Mouse (Mus musculus) midbrain, embryonic 15.5 days (tissue): ENCODE data around the gene Med1. TPM values are rescaled to one million over a fixed set of nuclear protein-coding genes. Genes with fewer than 3 reads are reported as not detected.

Experiments used
- ATAC-seq: fragments of 200-750 bp; cut with Nextera tagmentation; replicated peaks from 2 replicates; pipeline ENCODE4 v1.8.0; 2017; ENCODE audit warnings: moderate TSS enrichment
- H3K27ac ChIP-seq: fragments of 300-500 bp; sonication (generic); 2 replicates; pipeline ENCODE4 v1.5.1; 2015; ENCODE audit warnings: mild to moderate bottlenecking, inconsistent platforms
- H3K27me3 ChIP-seq: fragments of 300-500 bp; sonication (generic); replicated peaks from 2 replicates; pipeline ENCODE4 v1.6.1; 2015; ENCODE audit warnings: inconsistent platforms
- H3K36me3 ChIP-seq: fragments of 300-500 bp; sonication (generic); replicated peaks from 2 replicates; pipeline ENCODE4 v1.6.1; 2015; ENCODE audit warnings: inconsistent platforms
- H3K4me1 ChIP-seq: fragments of 300-500 bp; sonication (generic); 2 replicates; pipeline ENCODE4 v1.6.1; 2015; ENCODE audit warnings: inconsistent platforms
- H3K4me2 ChIP-seq: fragments of 300-500 bp; sonication (generic); 2 replicates; pipeline ENCODE4 v1.6.1; 2015; ENCODE audit warnings: inconsistent platforms, mild to moderate bottlenecking, moderate library complexity
- H3K4me3 ChIP-seq: fragments of 300-500 bp; sonication (generic); 2 replicates; pipeline ENCODE4 v1.5.1; 2015; ENCODE audit warnings: mild to moderate bottlenecking, inconsistent platforms
- H3K9ac ChIP-seq: fragments of 300-500 bp; sonication (generic); 2 replicates; pipeline ENCODE4 v1.6.1; 2015; ENCODE audit warnings: mild to moderate bottlenecking, inconsistent platforms
- H3K9me3 ChIP-seq: fragments of 300-500 bp; sonication (generic); 2 replicates; pipeline ENCODE4 v1.6.1; 2016; ENCODE audit warnings: inconsistent platforms
- WGBS: fragments of 180-500 bp; shearing (Covaris S2); methylation state at CpG from one replicate; pipeline ENCODE4 v1.1.7; 2015; ENCODE audit warnings: mixed read lengths; 5-methylcytosine and 5-hydroxymethylcytosine counted together
- microRNA-seq: library from miRNA; unstranded; fragments of <30 nt; microRNA quantifications from one replicate; pipeline ENCODE4, GENCODE M21; 2016
- polyA plus RNA-seq: library from polyadenylated mRNA; unstranded; fragments of >200 nt; fragmentation: Nextera tagmentation; extraction: Ambion mirVana; gene quantifications from 2 replicates; pipeline ENCODE4 v1.2.1, GENCODE M21; 2015

Gene Med1
- polyA plus RNA-seq, 1 experiment from 2014 or later: 57.4 TPM

DNA sequence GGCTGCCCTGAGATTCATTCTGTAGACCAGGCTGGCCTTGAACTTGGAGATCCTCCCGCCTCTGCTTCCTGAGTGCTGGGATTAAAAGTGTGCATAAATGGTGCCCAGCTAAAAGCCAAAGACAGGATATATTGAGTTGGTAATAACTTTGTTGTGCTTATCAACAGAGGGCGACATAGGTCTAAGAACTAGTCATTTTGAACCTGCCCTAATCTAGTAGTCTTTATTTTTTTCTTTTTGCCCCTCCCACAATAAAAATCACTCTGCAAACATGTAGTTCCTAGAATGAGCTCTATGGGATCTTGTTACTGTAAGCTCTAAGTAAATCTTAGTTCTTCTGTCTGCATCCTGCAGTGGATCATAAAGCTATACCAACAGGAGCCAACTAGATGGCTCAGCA lies 50.5 kb downstream of the Med1 start:
- 94% methylated on average over 2 of the region's 2 CpGs for WGBS
- H3K27me3 ChIP-seq: no peaks in the 10 kb centered on the region
- H3K4me3 ChIP-seq: no peak overlapping the region
- no peak for ATAC-seq
- no peak overlapping the region for H3K4me2 ChIP-seq
- H3K27ac ChIP-seq: no peak overlapping the region
- no peak overlapping the region for H3K9ac ChIP-seq
- peaks cover 23% of the 10 kb centered on the region for H3K4me1 ChIP-seq
- no peaks in the 10 kb centered on the region for H3K9me3 ChIP-seq
- H3K36me3 ChIP-seq: no peaks in the 10 kb centered on the region

DNA sequence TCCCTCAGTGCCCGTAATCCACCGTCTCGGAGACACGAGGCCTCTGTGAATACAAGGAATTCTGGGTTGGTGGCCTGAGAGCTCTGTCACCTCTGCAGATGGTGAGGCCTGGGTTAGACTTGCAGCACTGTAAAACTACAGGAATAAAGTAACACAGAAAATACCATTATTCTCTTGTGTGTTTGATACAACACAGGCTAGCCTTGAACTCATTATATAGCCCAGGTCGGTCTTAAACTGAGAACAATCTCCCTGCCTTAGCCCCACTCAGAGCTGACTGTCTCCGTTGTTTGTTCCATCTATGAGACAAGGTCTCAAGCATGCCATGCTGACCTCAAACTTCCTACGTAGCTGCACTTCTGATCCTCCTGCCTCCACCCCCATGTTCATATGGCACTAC lies 54.2 kb downstream of the Med1 start:
- Histone ChIP-seq H3K27me3 (no peaks in the 10 kb centered on the region), H3K36me3 (no peaks in the 10 kb centered on the region), H3K4me3 (no peak overlapping the region), H3K9me3 (no peaks in the 10 kb centered on the region), H3K9ac (no peak overlapping the region), H3K4me1 (0 out of 2 replicates have a peak, but pooled peaks cover 2% of the 10 kb centered on the region), H3K27ac (no peak overlapping the region), H3K4me2 (no peak overlapping the region)
- no peak for ATAC-seq
- WGBS: 83% methylated on average over 7 of the region's 7 CpGs

DNA sequence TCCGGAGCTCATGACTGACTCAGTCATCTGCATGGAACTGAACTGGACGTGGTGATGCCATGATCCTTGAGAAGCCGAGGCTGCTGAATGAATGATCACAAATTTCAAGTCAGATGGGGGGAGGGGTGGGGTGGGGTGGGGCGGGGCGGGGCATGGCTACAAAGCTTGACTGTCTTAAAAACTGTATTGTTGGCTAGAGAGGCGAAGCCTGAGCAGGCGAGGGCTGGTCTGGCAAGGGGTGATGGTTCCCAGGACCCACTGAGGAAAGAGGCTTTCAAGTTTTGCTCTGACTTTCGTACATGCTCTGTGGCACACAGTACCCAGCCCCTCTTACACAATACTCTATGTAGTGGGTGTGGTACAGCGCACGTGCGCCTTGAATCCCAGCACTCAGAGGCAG lies 55.3 kb downstream of the Med1 start:
- Histone ChIP-seq H3K27ac (no peak overlapping the region), H3K4me3 (no peak overlapping the region), H3K4me2 (no peak overlapping the region), H3K36me3 (no peaks in the 10 kb centered on the region), H3K9me3 (no peaks in the 10 kb centered on the region), H3K9ac (no peak overlapping the region), H3K4me1 (0 out of 2 replicates have a peak, but pooled peaks cover 2% of the 10 kb centered on the region), H3K27me3 (no peaks in the 10 kb centered on the region)
- WGBS: 93% methylated on average over 11 of the region's 11 CpGs
- ATAC-seq: no peak

DNA sequence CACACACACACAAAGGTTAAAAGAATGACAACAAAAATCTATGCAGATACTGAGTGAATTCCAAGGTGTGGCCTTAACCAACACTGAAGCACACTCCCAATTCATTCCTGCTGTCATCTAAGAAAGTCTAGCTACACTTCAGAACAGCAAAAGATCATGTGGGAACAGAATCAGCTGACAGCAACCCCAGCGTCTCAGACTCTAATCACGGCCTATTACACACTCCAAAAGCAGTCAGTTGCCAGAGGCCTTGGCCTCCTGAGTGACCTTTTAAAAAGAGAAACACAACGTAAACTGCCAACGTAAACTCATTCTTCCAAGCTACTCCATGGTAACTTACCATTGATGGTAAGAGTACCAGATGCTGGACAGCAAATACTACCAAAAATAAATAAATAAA lies 58.1 kb downstream of the Med1 start:
- ATAC-seq: no peak
- H3K9ac ChIP-seq: no peak overlapping the region
- H3K27ac ChIP-seq: no peak overlapping the region
- H3K36me3 ChIP-seq: no peaks in the 10 kb centered on the region
- no peaks in the 10 kb centered on the region for H3K27me3 ChIP-seq
- H3K4me1 ChIP-seq: 0 out of 2 replicates have a peak, but pooled peaks cover 2% of the 10 kb centered on the region
- no peak overlapping the region for H3K4me3 ChIP-seq
- no peak overlapping the region for H3K4me2 ChIP-seq
- H3K9me3 ChIP-seq: no peaks in the 10 kb centered on the region
- WGBS: 69% methylated on average over 4 of the region's 4 CpGs

DNA sequence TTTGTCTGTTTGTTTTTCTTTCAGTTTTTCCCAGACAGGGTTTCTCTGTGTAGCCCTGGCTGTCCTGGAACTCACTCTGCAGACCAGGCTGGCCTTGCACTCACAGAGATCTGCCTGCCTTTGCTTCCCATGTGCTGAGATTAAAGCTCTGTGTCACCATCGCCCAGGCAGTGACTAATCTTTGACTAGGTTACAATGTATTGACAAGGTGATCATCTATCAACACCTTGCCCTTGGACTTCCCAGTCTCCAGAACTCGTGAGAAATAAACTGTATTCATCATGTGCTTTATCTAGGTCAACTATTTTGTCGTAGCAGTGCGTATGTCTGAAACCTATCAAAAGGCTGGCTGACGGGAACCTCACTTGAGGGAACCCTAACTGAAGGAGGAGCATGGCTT lies 69.7 kb downstream of the Med1 start:
- Histone ChIP-seq H3K9ac (no peak overlapping the region), H3K4me1 (no peaks in the 10 kb centered on the region), H3K27ac (no peak overlapping the region), H3K4me3 (no peak overlapping the region), H3K9me3 (no peaks in the 10 kb centered on the region), H3K27me3 (no peaks in the 10 kb centered on the region), H3K36me3 (peaks cover 6% of the 10 kb centered on the region; the same call in 1 of the 2 replicates), H3K4me2 (no peak overlapping the region)
- 92% methylated on average over 5 of the region's 5 CpGs for WGBS
- no peak for ATAC-seq

DNA sequence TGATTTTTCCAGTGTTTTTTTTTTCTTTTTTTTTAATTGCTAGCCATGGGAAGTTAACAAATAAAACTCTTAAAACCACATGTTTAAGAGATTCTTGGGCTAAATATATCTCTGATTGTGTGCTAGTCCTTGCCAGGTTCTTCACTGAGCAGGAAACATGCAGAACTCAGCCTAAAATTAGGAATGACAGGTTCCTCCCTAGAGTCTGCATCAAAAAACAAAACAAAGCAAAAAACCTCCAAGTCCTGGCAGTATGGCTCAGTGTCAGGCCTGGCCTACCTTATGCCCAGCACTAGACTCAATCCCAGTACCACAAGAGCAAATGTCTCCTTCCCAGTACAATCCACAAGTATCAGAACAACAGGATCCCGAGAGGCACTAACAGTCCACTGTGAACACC lies 78.7 kb downstream of the Med1 start:
- Histone ChIP-seq H3K4me1 (no peaks in the 10 kb centered on the region), H3K4me2 (no peak overlapping the region), H3K36me3 (peaks cover 29% of the 10 kb centered on the region; the same call in 1 of the 2 replicates), H3K27ac (no peak overlapping the region), H3K4me3 (no peak overlapping the region), H3K27me3 (no peaks in the 10 kb centered on the region), H3K9me3 (no peaks in the 10 kb centered on the region), H3K9ac (no peak overlapping the region)
- 97% methylated on average over 1 of the region's 1 CpGs for WGBS
- ATAC-seq: no peak

DNA sequence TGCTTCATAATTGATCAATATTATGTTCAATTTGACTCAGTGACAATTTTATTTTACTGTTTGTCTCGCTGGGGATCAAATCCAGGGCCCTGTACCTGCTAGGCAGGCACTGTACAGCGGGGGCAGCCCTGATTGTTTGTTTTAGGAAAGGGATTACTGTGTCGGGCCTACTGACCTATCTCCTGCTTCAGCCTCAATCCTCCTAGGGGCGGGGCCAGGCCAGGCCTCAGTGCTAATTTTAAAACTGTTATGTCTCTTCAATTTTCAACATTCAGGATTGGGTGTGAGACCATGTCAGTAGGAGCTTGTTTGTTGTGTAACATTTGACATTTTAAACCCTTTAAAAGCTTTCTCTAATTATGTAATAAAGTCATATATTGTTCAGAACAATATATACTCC lies 79.6 kb downstream of the Med1 start:
- no peak overlapping the region for H3K27ac ChIP-seq
- no peak overlapping the region for H3K4me2 ChIP-seq
- H3K4me3 ChIP-seq: no peak overlapping the region
- ATAC-seq: no peak
- H3K4me1 ChIP-seq: no peaks in the 10 kb centered on the region
- H3K9ac ChIP-seq: no peak overlapping the region
- H3K36me3 ChIP-seq: peaks cover 35% of the 10 kb centered on the region; the same call in 1 of the 2 replicates
- 63% methylated on average over 4 of the region's 4 CpGs for WGBS
- no peaks in the 10 kb centered on the region for H3K9me3 ChIP-seq
- no peaks in the 10 kb centered on the region for H3K27me3 ChIP-seq

DNA sequence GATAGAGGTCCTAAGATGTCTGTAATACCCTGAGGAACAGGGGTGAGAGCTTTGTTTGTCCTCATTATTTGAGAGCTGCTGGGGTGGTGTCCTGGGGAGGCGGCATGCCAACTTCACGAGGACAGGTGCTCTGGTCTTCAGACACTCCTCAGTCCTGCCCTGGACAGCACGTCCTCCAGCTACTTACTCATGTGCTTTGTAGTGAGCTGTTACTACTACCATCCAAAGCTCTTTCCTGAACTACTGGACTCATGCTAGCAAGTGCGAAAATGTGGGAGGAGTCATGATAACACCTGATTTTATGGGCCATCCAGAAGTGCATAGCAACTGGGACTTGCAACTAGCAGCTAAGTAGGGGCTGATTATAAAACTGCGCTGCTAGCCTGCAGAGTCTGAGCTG lies 83.4 kb downstream of the Med1 start:
- Histone ChIP-seq H3K27ac (no peak overlapping the region), H3K27me3 (no peaks in the 10 kb centered on the region), H3K4me1 (no peaks in the 10 kb centered on the region), H3K9me3 (no peaks in the 10 kb centered on the region), H3K9ac (no peak overlapping the region), H3K4me2 (no peak overlapping the region), H3K36me3 (peaks cover 59% of the 10 kb centered on the region; the same call in 1 of the 2 replicates), H3K4me3 (no peak overlapping the region)
- ATAC-seq: no peak
- WGBS: 92% methylated on average over 5 of the region's 5 CpGs

Small RNA genes lying within 50 kb of the gene (microRNA-seq; reads per million reads assigned to microRNA genes)
- gene Gm27399: not detected

Other genes with a start within 250 kb of the Med1 start
- 1.7 and 1.8 TPM in 2 replicates for gene Plxdc1, start 206.8 kb downstream of the Med1 start, polyA plus RNA-seq
- gene Arl5c, start 197.1 kb downstream of the Med1 start, polyA plus RNA-seq: 9.5 and 10.8 TPM in 2 replicates
- 72.0 and 75.2 TPM in 2 replicates for gene Cacnb1, start 170.3 kb downstream of the Med1 start, polyA plus RNA-seq
- 622 and 634 TPM in 2 replicates for gene Rpl19, start 166.6 kb downstream of the Med1 start, polyA plus RNA-seq
- gene Stac2, start 139.8 kb downstream of the Med1 start, polyA plus RNA-seq: 2.6 and 3.9 TPM in 2 replicates
- gene Fbxl20, start 42.9 kb downstream of the Med1 start, polyA plus RNA-seq: 32.8 and 33.2 TPM in 2 replicates
- 9.5 and 9.7 TPM in 2 replicates for gene Cdk12, start 9.8 kb upstream of the Med1 start, polyA plus RNA-seq
- 6.5 and 9.0 TPM in 2 replicates for gene Neurod2, start 136.4 kb upstream of the Med1 start, polyA plus RNA-seq
- 2.0 and 4.0 TPM in 2 replicates for gene Ppp1r1b, start 155.1 kb upstream of the Med1 start, polyA plus RNA-seq
- gene Stard3, start 165.1 kb upstream of the Med1 start, polyA plus RNA-seq: 38.2 and 44.6 TPM in 2 replicates
- gene Tcap, start 190.5 kb upstream of the Med1 start, polyA plus RNA-seq: 0.43 TPM in 1 of 2 replicates, not detected in the other
- 1.2 and 1.3 TPM in 2 replicates for gene Pnmt, start 193.2 kb upstream of the Med1 start, polyA plus RNA-seq
- gene Pgap3, start 207.2 kb upstream of the Med1 start, polyA plus RNA-seq: 9.6 and 9.9 TPM in 2 replicates
- 6.8 and 7.7 TPM in 2 replicates for gene Erbb2, start 219.2 kb upstream of the Med1 start, polyA plus RNA-seq
- 233 and 238 TPM in 2 replicates for gene Mien1, start 245.7 kb upstream of the Med1 start, polyA plus RNA-seq